Mouse (Mus musculus) brain, adult 10 weeks (tissue): ENCODE measurements around the gene Zkscan16. TPM values are rescaled to one million over a fixed set of nuclear protein-coding genes. Genes with fewer than 3 reads are reported as not detected.

Experiments
- polyA plus RNA-seq: library from polyadenylated mRNA; stranded (reverse); fragments of 350-450 nt; fragmentation: Illumina TruSeq; extraction: RNeasy Lipid Tissue Mini Kit (QIAGEN cat#74804); gene quantifications from one replicate; pipeline ENCODE4 v1.2.3, GENCODE M21; 2015; ENCODE audit warnings: low read depth, low replicate concordance

The Zkscan16 gene
- 24.0 TPM for polyA plus RNA-seq

DNA sequence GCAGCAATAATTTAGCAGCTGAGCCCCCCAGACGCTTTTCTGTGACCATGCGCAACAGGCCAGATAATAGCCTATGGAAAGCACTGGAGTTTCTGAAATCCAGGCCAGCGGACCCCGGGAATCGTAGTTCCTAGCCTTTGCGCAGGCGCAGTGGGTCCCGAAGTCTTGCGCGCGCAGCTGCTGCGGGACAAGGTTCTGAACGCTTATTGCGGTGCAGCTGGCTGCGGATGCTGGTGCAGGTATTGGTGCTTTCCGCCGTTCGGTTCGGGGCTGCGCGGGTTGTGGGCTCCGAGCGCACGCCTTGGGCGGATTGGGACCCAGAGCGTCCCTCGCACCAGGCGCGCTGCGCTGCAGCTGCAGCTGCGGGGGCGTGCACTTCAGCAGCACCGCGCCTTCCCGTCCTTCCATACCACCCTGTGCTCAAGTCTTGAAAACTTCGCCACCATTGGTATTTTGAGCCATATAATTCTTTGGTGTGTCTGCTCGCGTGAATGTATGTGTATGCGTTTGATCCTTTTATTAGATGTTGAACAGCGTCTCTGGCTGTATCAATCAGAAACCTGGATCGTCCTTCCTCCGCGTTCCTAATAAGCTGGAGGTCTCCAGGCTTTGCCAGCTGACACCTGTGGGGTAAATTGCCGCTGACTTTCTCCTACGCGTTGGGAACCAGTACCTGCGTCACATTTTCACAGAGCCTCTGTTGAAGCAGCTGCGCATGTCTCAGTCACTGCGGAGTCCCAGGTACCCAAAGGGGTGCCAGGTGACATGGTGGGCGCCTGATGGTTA, at the start of gene Zkscan16:
Zkscan16 (plus strand) TSS at position 209 of the 786 bp plus-strand sequence.

DNA sequence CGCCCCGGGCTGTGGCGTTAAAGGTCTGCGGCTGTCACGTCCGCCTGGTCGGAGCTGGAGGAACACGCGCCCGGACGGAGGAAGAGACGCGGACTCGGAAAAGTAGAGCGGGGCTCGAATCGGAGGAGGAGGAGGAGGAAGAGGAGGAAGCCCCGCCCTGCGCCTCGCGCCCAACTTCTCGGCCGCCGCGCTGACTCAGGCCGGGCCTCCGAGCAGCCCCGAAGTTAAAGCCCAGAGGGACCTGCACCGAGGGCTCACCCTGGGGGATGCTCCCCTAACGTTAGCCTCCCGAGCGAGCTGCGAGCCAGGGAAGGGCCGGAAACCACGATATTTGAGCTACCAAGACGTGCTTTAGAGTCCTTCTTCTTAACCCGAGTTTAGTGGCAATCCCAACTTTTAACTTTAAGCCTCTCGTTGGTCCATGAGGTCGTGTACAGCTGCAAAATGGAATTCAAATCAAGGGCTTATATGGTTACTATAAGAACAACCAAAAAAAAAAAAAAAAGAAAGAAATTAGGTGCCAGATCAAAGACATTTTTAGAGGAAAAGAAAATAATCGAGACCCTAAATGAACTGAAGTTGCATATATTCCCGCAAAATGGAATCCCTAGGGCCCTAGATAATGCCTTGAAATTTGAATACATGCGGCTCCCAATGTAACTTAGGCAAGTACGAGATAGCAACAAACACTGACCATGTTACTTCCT, 30.6 kb upstream of the Zkscan16 start, which contains the start of gene Ecpas:
Ecpas (minus strand) TSS at position 121 of the 707 bp plus-strand sequence.

DNA sequence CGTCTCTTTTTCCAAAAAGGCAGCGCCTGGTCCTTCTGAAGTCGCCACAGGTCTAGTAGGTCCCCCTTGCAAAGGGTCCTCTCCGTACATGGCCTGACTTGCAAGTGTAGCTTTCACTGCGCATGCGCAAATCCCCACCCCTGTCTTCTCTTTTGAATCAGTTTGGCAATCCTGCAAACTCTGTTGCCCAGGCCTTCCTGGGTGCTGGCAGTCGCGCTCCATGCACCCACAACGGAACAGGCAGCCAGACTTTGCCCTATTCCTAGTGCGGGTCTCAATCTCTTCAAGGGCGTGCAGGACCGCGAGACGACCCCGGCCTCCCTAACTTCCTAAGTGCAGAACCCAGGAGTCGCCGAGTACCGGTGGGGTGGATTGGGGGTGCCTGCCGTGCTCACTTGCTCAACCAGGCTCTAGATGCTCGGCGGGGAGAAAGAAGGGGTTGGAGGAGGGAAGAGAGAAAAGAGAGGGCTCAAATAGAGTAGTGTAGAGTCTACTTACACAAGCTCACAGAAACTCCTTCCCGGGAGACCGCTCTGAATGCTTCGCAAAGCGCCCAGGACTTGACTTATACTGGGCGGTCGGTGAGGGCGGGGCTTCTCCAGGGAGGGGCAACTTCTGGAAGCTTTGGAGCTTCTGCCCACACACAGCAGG, 43.2 kb downstream of the Zkscan16 start, which contains the start of gene Ptgr1:
Ptgr1 (minus strand) TSS at position 580 of the 651 bp plus-strand sequence.

DNA sequence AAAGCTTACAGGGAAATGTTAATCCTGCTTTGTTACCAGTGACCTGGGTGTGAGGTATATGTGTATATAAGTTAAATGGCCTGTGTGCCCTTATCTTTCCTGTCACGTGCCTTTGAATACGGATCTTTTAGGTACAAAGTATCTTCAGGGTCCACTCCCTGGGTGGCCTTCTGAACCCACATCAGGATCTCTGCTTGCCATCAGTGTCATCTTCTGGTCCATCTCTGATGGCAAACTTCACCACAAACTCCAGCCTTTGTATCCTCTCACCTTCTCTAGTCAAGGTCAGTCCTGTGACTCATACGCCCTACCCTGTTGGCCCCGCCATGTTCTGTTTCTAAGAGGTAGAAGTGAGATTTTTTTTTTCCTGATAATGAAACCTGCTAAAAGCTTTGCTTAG, 51.3 kb downstream of the Zkscan16 start, which contains the start of gene Dnajc25:
Dnajc25 (plus strand) TSS at position 301 of the 400 bp plus-strand sequence.

DNA sequence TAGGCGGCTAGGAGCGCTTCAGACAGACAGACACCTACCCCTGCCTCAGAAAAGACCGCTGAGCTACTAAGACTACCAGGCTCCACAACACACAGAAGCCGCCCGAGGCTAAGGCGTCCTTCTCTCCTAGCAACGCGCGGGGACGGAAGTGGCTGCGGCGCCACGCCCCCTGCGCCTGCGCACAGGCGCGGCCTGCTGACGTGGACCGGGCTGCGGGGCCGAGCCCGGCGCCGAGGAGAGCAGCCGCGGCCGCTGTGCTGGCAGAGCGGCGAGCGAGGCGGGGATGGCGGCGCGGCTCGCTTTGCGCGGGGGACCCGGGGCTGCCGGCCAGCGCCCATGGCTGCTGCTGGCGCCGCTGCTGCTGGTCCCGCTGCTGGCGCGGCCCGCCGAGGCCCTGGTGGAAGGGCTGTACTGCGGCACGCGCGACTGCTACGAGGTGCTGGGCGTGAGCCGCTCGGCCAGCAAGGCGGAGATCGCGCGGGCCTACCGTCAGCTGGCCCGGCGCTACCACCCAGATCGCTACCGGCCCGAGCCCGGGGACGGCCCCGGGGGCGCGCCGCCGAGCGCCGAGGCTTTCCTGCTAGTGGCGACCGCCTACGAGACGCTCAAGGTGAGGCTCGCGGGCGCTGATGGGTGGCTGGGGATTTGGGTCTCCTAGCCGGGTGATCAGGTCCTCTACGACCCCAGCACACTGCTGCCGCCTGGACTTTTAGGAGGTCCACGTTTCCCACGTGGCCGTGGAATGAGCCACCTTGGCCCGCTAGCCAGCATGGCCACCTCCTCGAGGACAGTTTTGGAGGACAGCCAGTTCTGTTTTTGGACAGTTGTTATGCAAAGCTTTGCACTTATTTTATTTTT, 59.7 kb downstream of the Zkscan16 start, which contains the start of gene Gm20503:
Gm20503 (plus strand) TSS at position 263 of the 858 bp plus-strand sequence.

Other genes with a start within 250 kb of the Zkscan16 start
- not detected for gene Olfr267, start 155.9 kb upstream of the Zkscan16 start, polyA plus RNA-seq
- 61.9 TPM for gene Ecpas, start 30.9 kb upstream of the Zkscan16 start, polyA plus RNA-seq
- 1.1 TPM for gene Ptgr1, start 43.5 kb downstream of the Zkscan16 start, polyA plus RNA-seq
- gene Dnajc25, start 51.4 kb downstream of the Zkscan16 start, polyA plus RNA-seq, result 3.7 TPM
- gene Gm20503, start 59.6 kb downstream of the Zkscan16 start, polyA plus RNA-seq, result not detected
- gene Gng10, start 91.5 kb downstream of the Zkscan16 start, polyA plus RNA-seq, result 90.5 TPM
- not detected for gene AI481877, start 195.4 kb downstream of the Zkscan16 start, polyA plus RNA-seq
- 46.5 TPM for gene Ugcg, start 245.6 kb downstream of the Zkscan16 start, polyA plus RNA-seq